17 mouse cellular contexts compared by ENCODE assay signal in the genomic region with DNA sequence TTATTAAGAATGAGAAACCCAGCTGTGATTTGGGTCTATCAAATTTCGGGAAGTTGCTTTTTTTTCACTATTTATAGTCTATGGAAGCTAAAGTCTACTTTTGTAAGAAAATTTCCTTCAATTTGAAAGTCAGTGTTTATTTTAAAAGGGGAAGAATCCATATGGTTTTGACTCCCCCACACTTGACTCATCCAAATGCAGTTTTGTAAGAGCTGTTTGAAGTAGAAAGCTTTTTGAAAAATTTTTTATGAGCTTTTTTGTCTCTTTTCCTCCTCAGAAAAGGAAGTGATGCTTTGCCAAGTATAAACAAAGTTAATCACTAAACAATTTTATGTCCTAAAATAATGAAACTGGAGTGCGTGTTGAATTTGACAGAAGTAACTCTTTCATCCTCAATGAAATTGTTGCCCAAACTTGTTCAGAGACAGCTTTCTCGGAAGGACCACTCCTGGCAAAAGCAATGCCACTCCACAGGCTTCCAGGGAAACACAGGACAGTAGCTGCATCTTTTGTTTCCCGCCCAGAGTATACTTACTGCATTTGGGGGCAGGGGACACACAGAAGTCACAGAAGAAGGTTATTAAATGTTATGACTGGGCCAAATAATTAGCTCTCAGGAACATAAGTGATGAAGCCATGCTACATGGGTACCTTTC.
A peak's percentile ranks its signal among the peaks of the same experiment; 100 is the strongest.
DNase-seq lines count a peak whose midpoint lies in the region; ATAC-seq and TF ChIP-seq lines count a peak whose summit lies in the region.
"Had no signal": no experiment of that assay in that cellular context is flagged by ENCODE, and none has a peak within 500 bp of the region (broad histone marks: within the 10 kb centered on the region; RNA-seq: fewer than 3 reads in every experiment).

No protein-coding gene starts in this region.

- ATAC-seq in kidney, embryonic 15.5 days (replicated peaks; ENCODE audit: low FRiP score): no peak
- peak; percentile 90 for ATAC-seq in lung, embryonic 16.5 days (ENCODE audit: low read depth)
- no peak for ATAC-seq in embryonic facial prominence, embryonic 15.5 days (ENCODE audit: insufficient number of reproducible peaks, low FRiP score, low TSS enrichment, low read depth)
- no peak for ATAC-seq in stomach, embryonic 15.5 days (ENCODE audit: insufficient read depth, low FRiP score, low read depth)
- ATAC-seq: forebrain, embryonic 15.5 days; hindbrain, embryonic 16.5 days had no signal

- no peak for TF ChIP-seq POLR2A in lung, adult 2 months (IDR thresholded peaks at IDR 0.05; ENCODE audit: borderline replicate concordance, extremely low read depth, low read depth, low read length)

- no peak overlapping the region for H3K9ac ChIP-seq in kidney, embryonic 15.5 days
- no peak overlapping the region for H3K9ac ChIP-seq in lung, embryonic 16.5 days (ENCODE audit: low read length)
- H3K9ac ChIP-seq in embryonic facial prominence, embryonic 15.5 days: no peak overlapping the region
- no peak overlapping the region for H3K9ac ChIP-seq in stomach, embryonic 15.5 days
- H3K9ac ChIP-seq: forebrain, embryonic 15.5 days; heart, embryonic 12.5 days; liver, embryonic 13.5 days; neural tube, embryonic 12.5 days had no signal

- no peak for TF ChIP-seq CTCF in lung, adult 2 months (IDR thresholded peaks at IDR 0.05; ENCODE audit: insufficient read depth, low read length)

- H3K4me2 ChIP-seq in kidney, embryonic 15.5 days: no peak overlapping the region
- no peak overlapping the region for H3K4me2 ChIP-seq in lung, embryonic 16.5 days (ENCODE audit: low read depth, low read length)
- no peak overlapping the region for H3K4me2 ChIP-seq in embryonic facial prominence, embryonic 15.5 days (replicated peaks)
- no peak overlapping the region for H3K4me2 ChIP-seq in stomach, embryonic 15.5 days
- H3K4me2 ChIP-seq: forebrain, embryonic 15.5 days; heart, embryonic 12.5 days; liver, embryonic 13.5 days; neural tube, embryonic 12.5 days had no signal

- no peak for DNase-seq in kidney, postnatal 25 days
- no peak for DNase-seq in lung, adult 2 months
- no peak for DNase-seq in urinary bladder, postnatal 36 days (ENCODE audit: low spot score in 2 of 2)
- DNase-seq: adrenal gland, adult 2 months; cerebellum, adult 18-20 months; gastrocnemius, postnatal 36 days; heart, postnatal 36 days; kidney, adult 18-20 months; liver, embryonic 13.5 days had no signal

- no peaks in the 10 kb centered on the region for H3K9me3 ChIP-seq in kidney, embryonic 15.5 days (replicated peaks)
- H3K9me3 ChIP-seq in lung, embryonic 16.5 days (ENCODE audit: control insufficient read depth, low read length): no peaks in the 10 kb centered on the region
- no peaks in the 10 kb centered on the region for H3K9me3 ChIP-seq in embryonic facial prominence, embryonic 15.5 days (replicated peaks)
- H3K9me3 ChIP-seq in stomach, embryonic 15.5 days: no peaks in the 10 kb centered on the region
- H3K9me3 ChIP-seq: forebrain, embryonic 15.5 days; heart, embryonic 12.5 days; liver, embryonic 13.5 days; neural tube, embryonic 12.5 days had no signal

- WGBS in kidney, embryonic 15.5 days: 61% methylated on average over 4 of the region's 4 CpGs
- 30% methylated on average over 4 of the region's 4 CpGs for WGBS in lung, embryonic 16.5 days
- 49% methylated on average over 4 of the region's 4 CpGs for WGBS in lung, adult 2 months
- 45% methylated on average over 4 of the region's 4 CpGs for WGBS in embryonic facial prominence, embryonic 15.5 days
- 35% methylated on average over 4 of the region's 4 CpGs for WGBS in stomach, embryonic 15.5 days

- no peaks in the 10 kb centered on the region for H3K4me1 ChIP-seq in kidney, embryonic 15.5 days
- H3K4me1 ChIP-seq in lung, embryonic 16.5 days (replicated peaks; ENCODE audit: control insufficient read depth, insufficient read depth, low read length): peaks cover 3% of the 10 kb centered on the region; the same call in 1 of the 2 replicates
- H3K4me1 ChIP-seq in lung, adult 2 months (ENCODE audit: control insufficient read depth, insufficient read depth, low read length): no peaks in the 10 kb centered on the region
- H3K4me1 ChIP-seq in embryonic facial prominence, embryonic 15.5 days: peaks cover 4% of the 10 kb centered on the region; the same call in 1 of the 2 replicates
- no peaks in the 10 kb centered on the region for H3K4me1 ChIP-seq in stomach, embryonic 15.5 days
- H3K4me1 ChIP-seq: forebrain, embryonic 15.5 days; heart, embryonic 12.5 days; liver, embryonic 13.5 days; neural tube, embryonic 12.5 days had no signal

- H3K4me3 ChIP-seq in kidney, embryonic 15.5 days (replicated peaks): no peak overlapping the region
- no peak overlapping the region for H3K4me3 ChIP-seq in lung, embryonic 16.5 days (ENCODE audit: low read length)
- no peak overlapping the region for H3K4me3 ChIP-seq in lung, adult 2 months (replicated peaks; ENCODE audit: extremely low read depth, low read depth, low read length)
- no peak overlapping the region for H3K4me3 ChIP-seq in embryonic facial prominence, embryonic 15.5 days (replicated peaks)
- H3K4me3 ChIP-seq in stomach, embryonic 15.5 days (replicated peaks): no peak overlapping the region
- H3K4me3 ChIP-seq: forebrain, embryonic 15.5 days; heart, embryonic 12.5 days; liver, embryonic 13.5 days; neural tube, embryonic 12.5 days had no signal

- H3K36me3 ChIP-seq in kidney, embryonic 15.5 days: no peaks in the 10 kb centered on the region
- no peaks in the 10 kb centered on the region for H3K36me3 ChIP-seq in lung, embryonic 16.5 days (ENCODE audit: control insufficient read depth, insufficient read depth, low read length)
- no peaks in the 10 kb centered on the region for H3K36me3 ChIP-seq in embryonic facial prominence, embryonic 15.5 days
- H3K36me3 ChIP-seq in stomach, embryonic 15.5 days: no peaks in the 10 kb centered on the region
- H3K36me3 ChIP-seq: forebrain, embryonic 15.5 days; heart, embryonic 12.5 days; liver, embryonic 13.5 days; neural tube, embryonic 12.5 days had no signal

- peak overlapping the region; percentile 43; the same call in 1 of the 2 replicates for H3K27ac ChIP-seq in kidney, embryonic 15.5 days
- H3K27ac ChIP-seq in lung, embryonic 16.5 days (ENCODE audit: low read length): peak overlapping the region; percentile 88
- 0 out of 2 replicates have a peak overlapping the region, but pooled peaks have one; percentile 34 for H3K27ac ChIP-seq in embryonic facial prominence, embryonic 15.5 days (replicated peaks)
- peak overlapping the region; percentile 67; the same call in 1 of the 2 replicates for H3K27ac ChIP-seq in stomach, embryonic 15.5 days
- H3K27ac ChIP-seq: forebrain, embryonic 15.5 days; liver, embryonic 13.5 days; neural tube, embryonic 12.5 days had no signal

- no peaks in the 10 kb centered on the region for H3K27me3 ChIP-seq in kidney, embryonic 15.5 days
- no peaks in the 10 kb centered on the region for H3K27me3 ChIP-seq in lung, embryonic 16.5 days (ENCODE audit: control insufficient read depth, insufficient read depth, low read depth, low read length)
- H3K27me3 ChIP-seq in embryonic facial prominence, embryonic 15.5 days: no peaks in the 10 kb centered on the region
- no peaks in the 10 kb centered on the region for H3K27me3 ChIP-seq in stomach, embryonic 15.5 days (replicated peaks)
- H3K27me3 ChIP-seq: forebrain, embryonic 15.5 days; heart, embryonic 12.5 days; liver, embryonic 13.5 days; neural tube, embryonic 12.5 days had no signal

Comparison
In these comparisons a context has a peak if more than half of its experiments do, and no peak if none do; other contexts are left out.
1. H3K27ac ChIP-seq: peak in every context shown above with its lines; median percentile 88 in lung, embryonic 16.5 days; 67 in stomach, embryonic 15.5 days; 43 in kidney, embryonic 15.5 days; 34 in embryonic facial prominence, embryonic 15.5 days.